ENCODE assay signal across 8 mouse cellular contexts in genomic region chr15:79357036-79357911, GRCm38 (mm10). TPM values are rescaled to one million over a fixed set of nuclear protein-coding genes. Genes with fewer than 3 reads are reported as not detected.
DNase-seq lines count a peak whose midpoint lies in the region; ATAC-seq and TF ChIP-seq lines count a peak whose summit lies in the region.

No protein-coding gene starts in this region.

- no peaks in the 10 kb centered on the region for H3K9me3 ChIP-seq in forebrain, embryonic 11.5 days (ENCODE audit: control insufficient read depth, low read length)

- H3K36me3 ChIP-seq in forebrain, embryonic 11.5 days (ENCODE audit: control insufficient read depth, insufficient read depth, low read length) = no peaks in the 10 kb centered on the region; the same call in 1 of the 2 replicates

- H3K27me3 ChIP-seq in forebrain, embryonic 11.5 days (ENCODE audit: control insufficient read depth, insufficient read depth, low read length) = peaks cover 7% of the 10 kb centered on the region

- intact Hi-C loops in left cerebral cortex, adult 2 months (cut with DNase I) = no loop called here

- H3K27ac ChIP-seq in left cerebral cortex, adult 2 months = no peak overlapping the region
- no peak overlapping the region for H3K27ac ChIP-seq in forebrain, embryonic 11.5 days (ENCODE audit: low read depth, low read length)

- H3K4me2 ChIP-seq in forebrain, embryonic 11.5 days (ENCODE audit: low read depth, low read length, severe bottlenecking) = peak overlapping the region; percentile 91

- under 1% methylated on average over 77 of the region's 77 CpGs for WGBS in forebrain, embryonic 11.5 days

- peak; percentile 53 to 69 for DNase-seq in left cerebral cortex, adult 2 months (ENCODE audit: extremely low spot score in 1 of 2, low spot score in 2 of 2)
- DNase-seq in left cerebral cortex, adult 8-10 months (ENCODE audit: low spot score in 2 of 2) = no peak
- DNase-seq in forebrain, embryonic 11.5 days (ENCODE audit: low spot score) = peak; percentile 93
- peak; percentile 76 for DNase-seq in heart, postnatal 4 days
- DNase-seq in layer of hippocampus, postnatal 10 days (ENCODE audit: low spot score in 2 of 2) = peak; percentile 51 to 69
- peak; percentile 82 for DNase-seq in lung, postnatal 14 days
- peak; percentile 36 for DNase-seq in ovary, adult 18-20 months (ENCODE audit: low spot score)
- DNase-seq in thymus, postnatal 0 days (ENCODE audit: low spot score) = peak; percentile 83

- peak overlapping the region; percentile 45 for H3K4me3 ChIP-seq in left cerebral cortex, adult 2 months
- H3K4me3 ChIP-seq in forebrain, embryonic 11.5 days (ENCODE audit: low read depth, low read length) = peak overlapping the region; percentile 43

- peak; percentile 21 for TF ChIP-seq CTCF in left cerebral cortex, adult 2 months (IDR thresholded peaks at IDR 0.05)

- no peaks in the 10 kb centered on the region; the same call in 1 of the 2 replicates for H3K4me1 ChIP-seq in forebrain, embryonic 11.5 days (replicated peaks; ENCODE audit: control insufficient read depth, insufficient read depth, low read length)

- ATAC-seq in forebrain, embryonic 11.5 days (replicated peaks; ENCODE audit: low FRiP score) = peak; percentile 86

- H3K9ac ChIP-seq in forebrain, embryonic 11.5 days (ENCODE audit: low read length) = peak overlapping the region; percentile 65

RNA-seq across cellular contexts. Expression of gene Maff, which starts 10.9 kb away (rescaled TPM):
- 1 to 10 TPM; 1.6 to 3.2 TPM for total RNA-seq in left cerebral cortex, adult 2 months (2021)
- 1 to 10 TPM; 1.2 to 3.8 (median 1.5) TPM for total RNA-seq in left cerebral cortex, adult 8-10 months (2022)
- 1.5 TPM in 2 replicates for polyA plus RNA-seq in forebrain, embryonic 11.5 days (2014; fragmentation: Nextera tagmentation; extraction: Ambion mirVana)
- 10 to 100 TPM in 1 of 2 experiments, 1 to 10 TPM in 1; 9.8 to 10.2 TPM for total RNA-seq in heart, postnatal 4 days (2021)
- 1 to 10 TPM; 1.7 to 2.0 TPM for total RNA-seq in layer of hippocampus, postnatal 10 days (2021)
- polyA plus RNA-seq in thymus, postnatal 0 days (2015; fragmentation: Nextera tagmentation; extraction: Ambion mirVana) = 7.2 and 8.7 TPM in 2 replicates

RNA-seq across cellular contexts. Expression of gene Pla2g6, which starts 29.1 kb away (rescaled TPM):
- 10 to 100 TPM; 21.3 to 22.6 TPM for total RNA-seq in left cerebral cortex, adult 2 months (2021)
- 10 to 100 TPM; 21.4 to 24.1 (median 22.8) TPM for total RNA-seq in left cerebral cortex, adult 8-10 months (2022)
- polyA plus RNA-seq in forebrain, embryonic 11.5 days (2014; fragmentation: Nextera tagmentation; extraction: Ambion mirVana) = 20.8 and 22.3 TPM in 2 replicates
- 1 to 10 TPM; 8.4 to 9.6 TPM for total RNA-seq in heart, postnatal 4 days (2021)
- total RNA-seq in layer of hippocampus, postnatal 10 days (2021) = 10 to 100 TPM; 18.3 to 22.5 TPM
- polyA plus RNA-seq in thymus, postnatal 0 days (2015; fragmentation: Nextera tagmentation; extraction: Ambion mirVana) = 12.8 and 15.2 TPM in 2 replicates

RNA-seq across cellular contexts. Expression of gene Tmem184b, which starts 46.1 kb away (rescaled TPM):
- 10 to 100 TPM; 73.7 to 82.2 TPM for total RNA-seq in left cerebral cortex, adult 2 months (2021)
- total RNA-seq in left cerebral cortex, adult 8-10 months (2022) = 10 to 100 TPM; 69.7 to 89.8 (median 75.6) TPM
- 52.3 and 55.2 TPM in 2 replicates for polyA plus RNA-seq in forebrain, embryonic 11.5 days (2014; fragmentation: Nextera tagmentation; extraction: Ambion mirVana)
- 10 to 100 TPM; 68.1 to 73.4 TPM for total RNA-seq in heart, postnatal 4 days (2021)
- 10 to 100 TPM; 46.1 to 48.1 TPM for total RNA-seq in layer of hippocampus, postnatal 10 days (2021)
- polyA plus RNA-seq in thymus, postnatal 0 days (2015; fragmentation: Nextera tagmentation; extraction: Ambion mirVana) = 30.0 and 37.4 TPM in 2 replicates

Comparison
In these comparisons a context has a peak if more than half of its experiments do, and no peak if none do; other contexts are left out.
1. DNase-seq: peak in left cerebral cortex, adult 2 months (2 of 2), forebrain, embryonic 11.5 days (single experiment), heart, postnatal 4 days (single experiment), layer of hippocampus, postnatal 10 days (2 of 2), lung, postnatal 14 days (single experiment), ovary, adult 18-20 months (single experiment) and thymus, postnatal 0 days (single experiment); none in left cerebral cortex, adult 8-10 months (0 of 2).